Mouse (Mus musculus) hindbrain, postnatal 0 days (tissue): ENCODE measurements around the gene Ifne. TPM values are rescaled to one million over a fixed set of nuclear protein-coding genes. Genes with fewer than 3 reads are reported as not detected.

Experiments
- ATAC-seq: fragments of 200-750 bp; cut with Nextera tagmentation; 2 replicates; pipeline ENCODE4 v1.8.0; 2017; ENCODE audit warnings: mild to moderate bottlenecking, moderate TSS enrichment, moderate library complexity
- DNase-seq: peaks from one replicate; pipeline ENCODE4 v3.0.0-alpha.2; 2015; ENCODE audit warnings: low spot score
- H3K27ac ChIP-seq: fragments of 300-500 bp; sonication (generic); 2 replicates; pipeline ENCODE4 v1.5.1; 2014; ENCODE audit warnings: mild to moderate bottlenecking
- H3K27me3 ChIP-seq: fragments of 300-500 bp; sonication (generic); 2 replicates; pipeline ENCODE4 v1.6.1; 2014; ENCODE audit warnings: low read length, mixed read lengths; ENCODE audit not compliant: insufficient read depth
- H3K36me3 ChIP-seq: fragments of 300-500 bp; sonication (generic); 2 replicates; pipeline ENCODE4 v1.6.1; 2014; ENCODE audit warnings: low read length, mixed read lengths; ENCODE audit not compliant: insufficient read depth
- H3K4me1 ChIP-seq: fragments of 300-500 bp; sonication (generic); 2 replicates; pipeline ENCODE4 v1.6.1; 2014; ENCODE audit warnings: antibody characterized with exemption, low read length, mixed read lengths; ENCODE audit not compliant: insufficient read depth
- H3K4me2 ChIP-seq: fragments of 300-500 bp; sonication (generic); 2 replicates; pipeline ENCODE4 v1.6.1; 2014; ENCODE audit warnings: low read depth, mild to moderate bottlenecking, low read length, moderate library complexity, mixed read lengths
- H3K4me3 ChIP-seq: fragments of 300-500 bp; sonication (generic); 2 replicates; pipeline ENCODE4 v1.5.1; 2014; ENCODE audit warnings: low read length
- H3K9ac ChIP-seq: fragments of 300-500 bp; sonication (generic); replicated peaks from 2 replicates; pipeline ENCODE4 v1.6.1; 2014; ENCODE audit warnings: mild to moderate bottlenecking, low read length, moderate library complexity, mixed read lengths
- H3K9me3 ChIP-seq: fragments of 300-500 bp; sonication (generic); 2 replicates; pipeline ENCODE4 v1.6.1; 2016; ENCODE audit warnings: low read length, mixed read lengths
- CTCF ChIP-seq: IDR thresholded peaks from 2 replicates; pipeline ENCODE4 v1.5.1; 2016; ENCODE audit warnings: antibody characterized with exemption, control low read depth, low read depth
- WGBS: fragments of 180-500 bp; shearing (Covaris S2); extraction: QIAGEN DNeasy Blood & Tissue Kit; methylation state at CpG from one replicate; pipeline ENCODE4 v1.1.7; 2014; 5-methylcytosine and 5-hydroxymethylcytosine counted together
- polyA plus RNA-seq: library from polyadenylated mRNA; unstranded; fragments of >200 nt; fragmentation: Nextera tagmentation; extraction: Ambion mirVana; gene quantifications from 2 replicates; pipeline ENCODE4 v1.2.1, GENCODE M21; 2015
- total RNA-seq: library from RNA; depleted of rRNA; stranded (reverse); fragments of >200 nt; gene quantifications from 2 replicates; pipeline ENCODE4 v1.2.3, GENCODE M21; 2014

The Ifne gene
- total and polyA plus RNA-seq, 2 experiments from 2014 or later = not detected

DNA sequence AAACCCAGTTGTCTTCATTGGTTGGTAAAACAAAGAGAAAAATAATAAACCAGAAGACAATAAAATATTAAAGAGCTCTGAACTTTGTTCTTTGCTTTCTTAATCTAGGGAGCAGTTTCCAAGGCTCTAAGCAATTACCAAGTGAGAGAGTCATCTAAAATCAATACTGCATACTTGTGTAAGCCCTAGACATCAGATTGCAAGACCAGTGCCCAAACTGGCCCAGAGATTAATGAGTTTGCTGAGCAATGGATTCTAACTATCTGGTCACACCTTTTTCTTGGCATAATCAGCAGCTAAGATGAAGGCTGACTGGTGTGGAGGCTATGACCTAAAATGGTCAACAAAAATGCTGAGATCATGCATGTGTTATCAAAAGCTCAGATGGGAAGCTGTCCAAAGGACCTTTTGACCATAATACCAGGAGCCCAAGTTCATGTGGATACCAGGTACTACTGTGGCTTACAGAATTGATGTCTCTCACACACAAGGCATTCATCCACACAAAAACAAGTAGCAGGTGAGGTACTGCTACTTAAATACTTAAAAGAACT is 13.3 kb upstream of the Ifne start:
- DNase-seq (no peak), ATAC-seq (no peak)
- no peaks in the 10 kb centered on the region for H3K9me3 ChIP-seq
- no peak overlapping the region for H3K4me3 ChIP-seq
- no peaks in the 10 kb centered on the region for H3K36me3 ChIP-seq
- no peak overlapping the region for H3K4me2 ChIP-seq
- H3K27ac ChIP-seq = no peak overlapping the region
- TF ChIP-seq CTCF = no peak
- no peaks in the 10 kb centered on the region for H3K4me1 ChIP-seq
- H3K9ac ChIP-seq = no peak overlapping the region
- H3K27me3 ChIP-seq = no peaks in the 10 kb centered on the region

DNA sequence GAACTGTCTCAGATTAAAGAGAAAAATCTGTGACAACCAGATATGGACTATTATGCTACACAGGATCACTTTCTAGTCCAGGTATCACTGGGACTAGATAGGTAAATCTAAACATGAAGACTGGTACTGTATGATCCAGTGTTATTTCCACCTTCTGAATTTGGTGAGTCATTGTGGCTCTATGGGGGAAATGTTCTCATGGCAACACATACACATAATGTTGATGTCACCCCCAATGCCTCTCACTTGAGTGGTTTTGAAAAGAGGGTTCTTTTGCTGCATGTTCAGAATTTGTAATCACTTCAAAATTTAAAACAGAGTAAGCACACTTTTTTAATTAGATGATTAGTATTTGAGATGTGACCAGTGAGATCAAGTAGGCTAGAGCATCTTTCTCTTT is 8.2 kb upstream of the Ifne start:
- no peaks in the 10 kb centered on the region for H3K4me1 ChIP-seq
- no peaks in the 10 kb centered on the region for H3K36me3 ChIP-seq
- TF ChIP-seq CTCF = no peak
- no peak overlapping the region for H3K4me3 ChIP-seq
- no peak for DNase-seq
- no peak overlapping the region for H3K27ac ChIP-seq
- H3K9ac ChIP-seq = no peak overlapping the region
- no peaks in the 10 kb centered on the region for H3K9me3 ChIP-seq
- no peaks in the 10 kb centered on the region for H3K27me3 ChIP-seq
- H3K4me2 ChIP-seq = no peak overlapping the region
- ATAC-seq = no peak

DNA sequence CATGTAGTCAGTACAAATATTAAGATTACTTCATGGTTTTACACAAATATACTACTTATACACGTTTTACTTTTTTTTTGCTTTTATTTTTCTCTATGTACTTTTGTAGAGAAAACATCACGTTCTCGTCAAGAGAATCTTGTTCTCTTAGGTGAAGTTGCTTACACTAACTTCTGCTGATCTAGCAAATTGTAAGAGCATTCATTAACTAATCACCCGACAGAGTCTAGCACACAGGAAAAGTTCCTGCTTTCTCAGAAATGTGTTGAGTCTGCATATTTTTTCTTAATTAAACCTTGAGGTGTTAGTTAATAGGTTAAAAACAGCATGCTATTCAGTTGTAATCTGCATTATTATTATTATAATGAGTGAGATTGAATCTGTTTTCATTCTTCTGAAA is 1.2 kb downstream of the Ifne start:
- whole genome bisulfite sequencing = 75% methylated on average over 4 of the region's 4 CpGs
- no peak for DNase-seq
- H3K4me1 ChIP-seq = no peaks in the 10 kb centered on the region
- TF ChIP-seq CTCF = no peak
- H3K4me3 ChIP-seq = no peak overlapping the region
- no peak overlapping the region for H3K9ac ChIP-seq
- ATAC-seq = no peak
- no peaks in the 10 kb centered on the region for H3K9me3 ChIP-seq
- H3K36me3 ChIP-seq = no peaks in the 10 kb centered on the region
- no peak overlapping the region for H3K27ac ChIP-seq
- H3K27me3 ChIP-seq = no peaks in the 10 kb centered on the region
- no peak overlapping the region for H3K4me2 ChIP-seq

DNA sequence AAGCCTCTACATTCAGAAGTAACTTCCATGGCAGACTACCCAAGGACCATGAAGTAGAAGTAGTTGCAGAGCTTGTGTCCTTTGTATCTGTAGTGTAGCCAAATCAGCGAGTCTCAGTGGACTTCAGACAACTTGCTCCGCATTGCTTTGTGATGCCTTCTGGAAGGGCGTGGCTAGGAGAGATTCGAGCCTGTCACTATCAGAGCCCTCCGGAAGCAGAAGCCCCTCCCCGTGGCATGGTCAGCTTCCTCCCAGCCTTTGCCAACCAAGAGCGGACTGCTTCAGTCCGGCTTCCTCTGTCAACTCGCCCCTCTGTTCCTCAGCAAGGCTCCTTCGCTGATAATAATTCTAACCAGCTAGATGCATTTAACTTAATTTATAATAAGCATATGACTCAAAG is 1.8 kb downstream of the Ifne start:
- Histone ChIP-seq H3K9me3 (no peaks in the 10 kb centered on the region), H3K27me3 (no peaks in the 10 kb centered on the region), H3K4me2 (no peak overlapping the region), H3K4me3 (no peak overlapping the region), H3K36me3 (no peaks in the 10 kb centered on the region), H3K4me1 (no peaks in the 10 kb centered on the region), H3K27ac (no peak overlapping the region), H3K9ac (no peak overlapping the region)
- TF ChIP-seq CTCF = no peak
- ATAC-seq = no peak
- DNase-seq = no peak
- WGBS = 44% methylated on average over 10 of the region's 10 CpGs

DNA sequence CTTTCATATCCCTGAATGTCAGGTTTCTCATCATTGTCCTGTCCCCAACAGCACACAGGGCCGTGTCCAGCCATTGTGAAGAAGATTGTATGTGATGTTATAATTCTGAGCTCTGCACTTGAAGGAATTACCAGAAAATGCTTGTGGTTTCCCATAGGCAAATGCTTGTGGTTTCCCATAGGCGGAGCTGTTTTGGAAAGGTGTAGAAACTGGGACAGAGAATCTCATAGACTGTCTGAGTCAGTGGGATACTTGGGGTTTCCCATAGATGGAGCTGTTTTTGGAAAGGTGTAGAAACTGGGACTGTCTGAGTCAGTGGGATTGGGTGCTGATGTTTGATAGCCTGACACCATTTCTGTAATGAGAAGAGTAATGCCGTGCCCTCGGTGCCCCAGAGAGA is 3.5 kb downstream of the Ifne start:
- WGBS = 86% methylated on average over 4 of the region's 4 CpGs
- no peak overlapping the region for H3K4me3 ChIP-seq
- H3K4me1 ChIP-seq = no peaks in the 10 kb centered on the region
- no peaks in the 10 kb centered on the region for H3K36me3 ChIP-seq
- H3K4me2 ChIP-seq = no peak overlapping the region
- no peak for DNase-seq
- H3K27ac ChIP-seq = no peak overlapping the region
- TF ChIP-seq CTCF = no peak
- no peak overlapping the region for H3K9ac ChIP-seq
- no peak for ATAC-seq
- no peaks in the 10 kb centered on the region for H3K27me3 ChIP-seq
- no peaks in the 10 kb centered on the region for H3K9me3 ChIP-seq

DNA sequence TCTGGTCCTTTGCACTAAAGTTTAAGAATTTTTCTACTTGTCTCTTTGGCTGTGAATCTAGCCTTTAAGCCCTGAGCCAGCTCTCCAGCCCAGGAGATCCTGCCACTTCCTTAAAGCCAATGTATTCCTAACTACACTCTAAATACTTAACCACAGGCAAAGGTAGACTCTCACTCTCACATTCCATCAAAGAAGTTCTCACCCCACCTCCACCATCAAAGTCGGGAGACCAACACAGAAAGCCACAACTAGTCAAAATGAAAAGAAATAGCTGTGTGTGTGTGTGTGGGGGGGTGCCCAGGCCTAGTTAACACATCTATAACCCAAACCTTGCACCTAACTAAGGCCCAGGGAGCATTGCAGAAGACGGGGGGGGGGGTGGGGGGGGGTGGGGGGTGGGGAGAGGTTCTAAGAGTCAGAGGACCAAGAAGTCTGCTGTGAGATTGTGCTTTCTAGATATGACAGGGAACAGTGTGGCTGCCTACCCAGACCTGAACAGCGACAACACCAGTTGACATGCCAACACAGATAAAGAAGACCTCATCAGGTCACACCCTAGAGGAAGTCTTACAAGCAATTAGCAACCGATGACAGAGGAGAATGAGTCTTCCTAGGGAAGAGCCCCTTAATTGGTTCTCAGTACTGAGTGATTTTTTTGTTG is 4.4 kb downstream of the Ifne start:
- DNase-seq (no peak), ATAC-seq (no peak)
- Histone ChIP-seq H3K4me1 (no peaks in the 10 kb centered on the region), H3K4me3 (no peak overlapping the region), H3K4me2 (no peak overlapping the region), H3K27me3 (no peaks in the 10 kb centered on the region), H3K9me3 (no peaks in the 10 kb centered on the region), H3K9ac (no peak overlapping the region), H3K27ac (no peak overlapping the region), H3K36me3 (no peaks in the 10 kb centered on the region)
- WGBS = 63% methylated on average over 4 of the region's 4 CpGs
- no peak for TF ChIP-seq CTCF

DNA sequence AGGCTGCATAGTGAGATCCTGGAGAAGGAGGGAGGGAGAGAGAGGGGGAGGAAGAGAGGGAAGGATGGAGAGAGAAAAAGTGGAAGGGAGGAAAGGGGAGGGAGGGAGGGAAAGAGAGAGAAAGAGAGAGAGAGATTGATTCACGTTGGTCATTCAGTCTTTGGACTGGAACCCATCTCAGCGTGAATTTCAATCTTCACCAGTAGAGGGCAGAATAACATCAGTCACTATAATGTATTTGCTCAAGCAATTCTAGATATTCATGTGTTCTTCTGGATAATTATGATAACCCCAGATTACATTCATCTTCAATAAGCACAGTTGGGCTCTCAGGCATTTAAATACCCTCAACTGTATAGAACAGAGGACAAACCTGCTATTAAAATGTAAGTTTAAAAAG is 7.3 kb downstream of the Ifne start:
- no peaks in the 10 kb centered on the region for H3K9me3 ChIP-seq
- H3K4me3 ChIP-seq = no peak overlapping the region
- ATAC-seq = no peak
- H3K4me2 ChIP-seq = no peak overlapping the region
- DNase-seq = peak; percentile 79
- no peak overlapping the region for H3K9ac ChIP-seq
- WGBS = 0% methylated on average over 2 of the region's 2 CpGs
- no peak overlapping the region for H3K27ac ChIP-seq
- TF ChIP-seq CTCF = peak; percentile 75
- H3K36me3 ChIP-seq = no peaks in the 10 kb centered on the region
- H3K4me1 ChIP-seq = no peaks in the 10 kb centered on the region
- H3K27me3 ChIP-seq = no peaks in the 10 kb centered on the region
